Mouse (Mus musculus): ENCODE measurements around the gene Amhr2. TPM values are rescaled to one million over a fixed set of nuclear protein-coding genes. Genes with fewer than 3 reads are reported as not detected.

Gene Amhr2
- polyA plus RNA-seq (2015; fragmentation: Nextera tagmentation; extraction: Ambion mirVana): 0.21 and 0.52 TPM in 2 replicates

DNA sequence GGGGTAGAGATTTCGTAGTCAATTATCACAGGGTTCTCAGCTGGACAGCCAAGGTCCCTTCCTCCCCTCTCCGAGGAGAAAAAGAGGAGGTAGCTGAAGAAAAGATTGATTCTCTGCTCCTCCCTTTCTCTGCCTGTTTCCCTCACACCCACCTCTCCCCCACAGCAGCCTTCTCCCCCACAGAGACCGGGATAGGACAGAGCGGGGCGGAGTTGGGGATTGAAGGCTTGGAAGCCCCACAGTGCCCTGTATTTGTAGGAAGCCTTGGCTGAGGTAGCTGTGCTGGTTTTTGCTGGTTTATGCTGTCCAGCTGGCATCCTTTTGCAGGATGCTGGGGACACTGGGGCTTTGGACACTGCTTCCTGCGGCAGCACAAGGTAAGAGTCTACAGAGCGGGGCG, at the start of gene Amhr2:
Amhr2 (plus strand) TSS at position 222 of the 400 bp plus-strand sequence.
- no peak within 1 kb of the TSS for H3K4me2 ChIP-seq
- H3K36me3 ChIP-seq: no peaks in the 10 kb centered on the region
- H3K27me3 ChIP-seq: no peaks in the 10 kb centered on the region
- H3K4me3 ChIP-seq: no peak within 1 kb of the TSS
- 72% methylated on average over 8 of the region's 8 CpGs for WGBS
- ATAC-seq (ENCODE audit: low FRiP score, low read depth): no peak
- no peak within 1 kb of the TSS for H3K9ac ChIP-seq
- H3K27ac ChIP-seq (replicated peaks): no peak within 1 kb of the TSS
- no peaks in the 10 kb centered on the region for H3K9me3 ChIP-seq
- H3K4me1 ChIP-seq (replicated peaks): no peaks in the 10 kb centered on the region

DNA sequence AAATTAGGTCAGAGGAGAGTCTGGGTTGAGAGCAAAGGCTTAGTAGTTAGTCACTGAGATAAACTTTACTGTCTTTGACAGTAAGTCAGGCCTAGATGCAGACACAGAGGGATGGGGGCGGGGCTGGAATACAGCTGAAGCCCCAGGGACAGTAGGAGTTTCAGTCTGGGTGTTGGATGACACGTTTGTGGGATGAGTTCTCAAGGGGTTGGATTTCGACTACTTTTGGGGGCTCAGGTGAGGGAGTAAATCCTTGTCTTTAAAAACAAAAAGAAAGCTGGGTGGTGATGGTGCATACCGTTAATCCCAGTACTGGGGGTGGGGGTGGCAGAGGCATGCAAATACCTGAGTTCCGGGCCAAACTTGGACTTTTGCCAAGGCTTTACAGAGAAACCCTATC, 46.5 kb upstream of the Amhr2 start:
- no peaks in the 10 kb centered on the region for H3K27me3 ChIP-seq
- no peaks in the 10 kb centered on the region for H3K36me3 ChIP-seq
- peak overlapping the region; percentile 65; the same call in 1 of the 2 replicates for H3K4me2 ChIP-seq
- no peaks in the 10 kb centered on the region for H3K9me3 ChIP-seq
- 24% methylated on average over 5 of the region's 5 CpGs for WGBS
- H3K9ac ChIP-seq: no peak overlapping the region
- H3K4me1 ChIP-seq (replicated peaks): peaks cover 8% of the 10 kb centered on the region
- H3K4me3 ChIP-seq: no peak overlapping the region
- no peak overlapping the region for H3K27ac ChIP-seq (replicated peaks)
- no peak for ATAC-seq (ENCODE audit: low FRiP score, low read depth)

DNA sequence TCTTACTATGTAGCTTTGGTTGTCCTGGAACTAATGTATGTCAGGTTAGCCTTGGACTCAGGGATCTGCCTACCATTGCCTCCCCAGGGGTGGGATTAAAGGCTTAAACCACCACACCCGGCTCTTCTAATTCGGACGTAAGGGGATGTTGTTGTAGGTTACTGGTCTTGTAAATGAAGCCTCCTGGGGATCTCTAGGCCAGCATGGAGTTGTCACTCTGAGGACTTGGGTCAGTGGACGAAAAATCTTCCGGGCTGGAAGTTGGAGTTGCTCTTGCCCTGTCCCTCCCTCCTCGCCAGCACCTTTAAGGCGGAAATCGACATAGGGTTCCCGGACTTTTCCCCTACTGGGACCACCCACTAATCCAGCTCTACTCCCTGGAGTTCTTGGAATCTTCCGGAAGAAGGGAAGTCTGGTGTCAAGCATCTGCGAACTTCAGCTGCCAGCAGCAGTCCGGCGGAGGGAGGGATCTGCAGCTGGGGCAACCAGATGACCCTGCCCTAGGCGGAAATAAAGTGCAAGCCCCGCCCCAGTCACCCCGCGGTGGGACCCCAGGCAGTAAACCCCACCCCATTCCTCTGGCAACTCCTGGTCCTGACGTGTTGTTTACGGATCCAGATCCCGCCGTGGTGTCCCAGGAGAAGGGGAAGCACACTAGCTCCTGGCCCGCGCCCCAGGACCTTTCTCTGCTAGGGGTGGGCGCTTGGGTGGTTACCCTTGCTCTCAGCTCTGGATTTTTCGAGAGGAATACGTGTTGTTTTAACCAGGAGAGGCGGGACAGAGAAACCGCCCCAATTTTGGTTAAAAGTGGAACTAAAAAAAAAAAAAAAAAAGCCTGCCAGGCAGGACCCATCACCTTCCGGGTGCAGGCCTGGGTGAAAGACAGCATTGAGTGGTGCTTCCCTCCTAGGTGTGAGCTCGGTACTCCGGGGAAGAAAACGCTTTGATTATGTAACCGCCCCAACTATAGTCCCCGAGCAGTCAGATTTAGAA, 45.6 kb upstream of the Amhr2 start:
- Histone ChIP-seq H3K4me2 (peak overlapping the region; percentile 65), H3K9ac (peak overlapping the region; percentile 23), H3K36me3 (no peaks in the 10 kb centered on the region), H3K9me3 (no peaks in the 10 kb centered on the region), H3K4me1 (replicated peaks) (peaks cover 8% of the 10 kb centered on the region), H3K27ac (replicated peaks) (peak overlapping the region; percentile 65), H3K27me3 (no peaks in the 10 kb centered on the region), H3K4me3 (peak overlapping the region; percentile 35)
- WGBS: 6% methylated on average over 34 of the region's 34 CpGs
- ATAC-seq (ENCODE audit: low FRiP score, low read depth): peak; percentile 19; the same call in 1 of the 2 replicates

DNA sequence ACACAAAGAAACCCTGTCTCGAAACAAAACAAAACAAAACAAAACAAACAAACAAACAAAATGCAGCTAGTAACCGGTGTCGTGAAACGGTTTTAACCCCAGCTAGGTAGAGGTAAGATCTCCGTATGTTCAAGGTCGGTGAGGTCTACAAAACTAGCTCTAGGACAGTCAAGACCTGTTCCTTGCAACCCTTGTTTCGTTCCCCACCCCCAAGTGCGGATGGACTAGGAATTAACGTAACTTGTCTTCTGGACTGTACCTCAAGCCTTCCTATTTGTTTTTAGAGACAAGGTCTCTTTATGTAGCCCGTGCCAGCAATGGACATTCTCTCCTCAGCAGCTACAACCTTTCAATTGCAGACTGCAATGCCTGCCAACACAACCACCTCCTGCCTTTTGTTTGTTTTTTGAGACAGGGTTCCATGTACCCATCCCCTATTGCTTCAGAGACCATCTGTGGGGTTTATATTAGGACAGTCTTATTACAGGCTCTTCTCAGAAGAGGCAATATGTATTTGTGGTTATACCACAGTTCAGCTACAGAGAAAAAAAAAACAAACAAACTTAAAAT, 44.6 kb upstream of the Amhr2 start:
- Histone ChIP-seq H3K4me3 (no peak overlapping the region; the same call in 1 of the 2 replicates), H3K27ac (replicated peaks) (0 out of 2 replicates have a peak overlapping the region, but pooled peaks have one; percentile 65), H3K27me3 (no peaks in the 10 kb centered on the region), H3K36me3 (no peaks in the 10 kb centered on the region), H3K4me2 (0 out of 2 replicates have a peak overlapping the region, but pooled peaks have one; percentile 65), H3K4me1 (replicated peaks) (peaks cover 13% of the 10 kb centered on the region), H3K9me3 (no peaks in the 10 kb centered on the region), H3K9ac (no peak overlapping the region)
- 79% methylated on average over 10 of the region's 10 CpGs for WGBS
- no peak for ATAC-seq (ENCODE audit: low FRiP score, low read depth)

DNA sequence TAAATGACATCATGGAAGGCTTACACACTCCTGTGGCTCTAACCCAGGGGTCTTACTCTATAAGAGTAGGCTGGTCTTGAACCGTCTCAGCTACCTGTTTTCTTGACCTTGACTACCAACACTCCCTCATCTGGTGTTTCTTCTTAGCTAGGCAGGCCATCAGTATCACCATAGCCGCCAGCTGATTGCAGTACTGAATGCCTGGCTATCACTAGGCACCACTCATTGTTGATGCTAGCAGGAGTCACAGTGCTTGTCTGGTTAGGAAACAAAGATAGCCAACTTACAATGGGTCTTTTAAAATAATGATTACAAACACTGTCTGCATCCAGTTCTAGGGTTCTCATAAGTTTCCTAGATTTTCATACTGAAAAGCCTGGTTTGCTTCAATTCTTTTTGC, 43.9 kb upstream of the Amhr2 start:
- no peaks in the 10 kb centered on the region for H3K9me3 ChIP-seq
- no peak overlapping the region for H3K9ac ChIP-seq
- no peaks in the 10 kb centered on the region for H3K27me3 ChIP-seq
- no peak overlapping the region for H3K4me3 ChIP-seq
- no peak for ATAC-seq (ENCODE audit: low FRiP score, low read depth)
- H3K4me2 ChIP-seq: no peak overlapping the region
- WGBS: 75% methylated on average over 2 of the region's 2 CpGs
- H3K36me3 ChIP-seq: no peaks in the 10 kb centered on the region
- no peak overlapping the region for H3K27ac ChIP-seq (replicated peaks)
- peaks cover 13% of the 10 kb centered on the region for H3K4me1 ChIP-seq (replicated peaks)

DNA sequence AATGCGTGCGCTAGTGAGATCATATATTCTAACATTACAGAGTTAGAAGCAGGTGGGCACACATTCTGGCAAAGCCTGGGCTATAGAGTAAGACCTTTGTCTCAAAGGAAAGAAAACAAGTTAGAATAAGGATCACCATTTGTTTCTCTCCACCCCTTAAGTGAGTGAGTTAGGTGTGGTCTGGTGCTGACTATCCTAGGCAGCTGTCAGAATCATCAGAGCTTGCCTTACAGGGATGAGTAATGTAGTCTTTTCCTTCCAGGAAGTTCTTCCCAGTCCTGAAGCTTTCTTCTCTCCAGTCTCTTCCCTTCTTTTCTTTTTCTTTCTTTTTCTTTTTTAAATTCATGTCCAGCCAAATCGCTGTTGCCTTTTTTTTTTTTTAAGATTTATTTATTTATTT, 43.0 kb upstream of the Amhr2 start:
- H3K9me3 ChIP-seq: no peaks in the 10 kb centered on the region
- no peaks in the 10 kb centered on the region for H3K36me3 ChIP-seq
- no peak overlapping the region for H3K4me3 ChIP-seq
- 93% methylated on average over 3 of the region's 3 CpGs for WGBS
- no peak for ATAC-seq (ENCODE audit: low FRiP score, low read depth)
- H3K27ac ChIP-seq (replicated peaks): no peak overlapping the region
- H3K9ac ChIP-seq: no peak overlapping the region
- no peaks in the 10 kb centered on the region for H3K27me3 ChIP-seq
- H3K4me2 ChIP-seq: no peak overlapping the region
- H3K4me1 ChIP-seq (replicated peaks): peaks cover 18% of the 10 kb centered on the region

DNA sequence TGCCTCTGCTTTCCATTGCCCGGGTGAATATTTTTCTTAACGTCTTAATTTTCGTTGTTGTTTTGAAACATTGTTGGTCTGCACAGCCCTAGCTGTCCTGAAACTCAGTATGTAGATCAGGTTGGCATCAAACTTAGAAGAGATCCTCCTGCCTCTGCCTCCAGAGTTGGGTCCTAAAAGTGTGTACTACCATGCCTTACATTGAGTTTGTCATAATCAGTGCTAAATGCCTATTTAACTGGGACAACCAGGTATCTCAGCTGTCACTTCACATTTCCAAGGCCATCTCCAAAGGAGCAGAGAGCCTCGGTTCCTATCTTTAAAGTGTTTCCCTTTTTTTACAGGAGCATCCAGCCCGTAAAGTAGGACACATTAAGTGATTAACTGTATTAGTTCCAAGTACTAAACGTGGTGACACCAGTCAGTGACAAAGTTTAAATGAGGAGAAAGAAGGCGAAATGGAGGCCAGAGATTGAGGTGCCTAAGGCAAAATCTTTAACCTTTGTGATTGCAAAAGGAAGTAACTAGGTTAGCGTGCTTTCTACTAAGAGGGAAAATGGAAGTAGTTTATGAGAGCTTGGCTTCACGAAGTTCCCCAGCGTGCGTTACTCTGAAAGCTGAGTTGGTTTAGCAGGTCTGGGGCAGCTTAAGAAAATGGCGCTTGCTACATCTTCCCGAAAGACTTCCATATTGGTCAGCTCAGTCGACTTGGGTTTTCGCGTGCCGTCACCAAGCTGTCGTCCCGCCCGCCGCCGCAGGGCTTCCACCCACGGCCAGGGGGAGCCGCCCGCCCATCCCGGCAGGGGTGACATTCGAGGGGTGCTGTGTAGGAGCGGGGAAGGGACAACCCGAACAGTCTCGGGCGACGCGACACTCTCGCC, 40.3 kb upstream of the Amhr2 start:
- Histone ChIP-seq H3K4me2 (peak overlapping the region; percentile 57), H3K4me1 (replicated peaks) (peaks cover 36% of the 10 kb centered on the region), H3K9ac (peak overlapping the region; percentile 58), H3K36me3 (peaks cover 19% of the 10 kb centered on the region), H3K9me3 (no peaks in the 10 kb centered on the region), H3K4me3 (peak overlapping the region; percentile 55), H3K27me3 (no peaks in the 10 kb centered on the region), H3K27ac (replicated peaks) (peak overlapping the region; percentile 99)
- ATAC-seq (ENCODE audit: low FRiP score, low read depth): no peak
- WGBS: 16% methylated on average over 34 of the region's 34 CpGs

DNA sequence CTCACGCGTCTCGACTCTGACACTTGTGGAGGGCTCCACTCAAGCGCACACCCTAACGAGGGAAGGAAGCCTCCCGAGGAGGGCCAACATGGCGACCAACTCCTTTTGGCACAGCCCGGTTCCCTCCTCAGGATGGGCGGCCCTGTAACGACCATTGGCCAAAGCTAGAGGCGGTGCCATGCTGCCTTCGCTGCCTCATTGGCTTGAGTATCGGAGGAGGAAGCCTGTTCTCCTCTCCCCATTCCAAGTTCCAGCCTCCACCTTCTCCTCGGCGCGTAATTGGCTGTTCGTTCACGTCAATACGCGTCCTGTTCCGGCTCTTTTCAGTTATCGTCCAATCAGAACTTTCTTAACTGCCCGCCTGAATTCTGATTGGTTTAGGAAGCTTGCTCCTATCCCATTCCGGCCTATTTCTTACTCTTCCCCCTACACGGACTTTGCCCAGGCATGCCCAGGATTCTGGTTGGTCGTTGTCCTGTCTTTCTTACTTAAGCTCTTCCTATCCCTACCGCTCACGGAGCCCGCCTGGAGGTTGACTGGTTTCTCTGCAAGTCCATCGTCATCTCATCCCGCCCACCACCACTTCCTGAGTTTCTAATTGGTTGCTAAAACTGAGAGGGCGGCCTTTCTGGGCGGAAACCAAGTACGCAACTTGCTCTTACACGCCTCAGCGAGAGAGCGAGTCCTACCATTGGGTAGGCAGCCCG, 39.5 kb upstream of the Amhr2 start, which contains the start of gene Sp1:
Sp1 (plus strand) TSS at position 655 of the 707 bp plus-strand sequence.
- peak; percentile 99 for ATAC-seq (ENCODE audit: low FRiP score, low read depth)
- WGBS: under 1% methylated on average over 38 of the region's 38 CpGs

DNA sequence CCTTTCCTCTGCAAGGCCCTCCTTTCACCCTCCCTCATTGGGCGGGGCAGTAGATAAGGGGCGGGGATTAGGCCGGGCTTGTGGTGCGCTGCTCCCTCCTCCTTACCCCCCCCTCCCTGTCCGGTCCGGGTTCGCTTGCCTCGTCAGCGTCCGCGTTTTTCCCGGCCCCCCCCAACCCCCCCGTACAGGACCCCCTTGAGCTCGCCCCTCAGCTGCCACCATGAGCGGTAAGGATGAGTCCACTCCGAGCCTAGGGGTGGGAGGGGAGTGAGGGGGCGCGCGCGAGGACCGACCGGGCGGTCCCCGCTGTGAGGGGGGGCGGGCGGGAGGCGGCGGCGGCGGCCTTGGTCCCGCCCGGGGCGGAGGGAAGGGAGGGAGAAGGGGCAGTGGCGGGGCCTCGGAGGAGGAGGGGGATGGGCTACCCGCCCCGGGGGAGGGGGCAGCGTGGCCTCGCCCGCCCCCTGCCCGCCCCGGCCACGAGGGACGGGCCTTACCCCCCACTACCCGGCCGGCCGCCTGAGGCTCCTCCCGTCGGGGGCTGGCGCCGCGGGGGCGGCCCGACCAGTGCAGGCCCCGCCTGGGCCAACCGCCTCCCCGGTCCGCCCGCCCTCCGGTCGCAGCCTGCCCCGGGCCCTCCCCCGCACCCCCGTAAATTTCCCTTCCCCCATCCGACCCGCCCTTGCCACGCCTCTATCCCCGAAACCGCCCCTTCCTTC, 38.8 kb upstream of the Amhr2 start:
- WGBS: 1% methylated on average over 35 of the region's 69 CpGs
- no peak for ATAC-seq (ENCODE audit: low FRiP score, low read depth)
- Histone ChIP-seq H3K36me3 (peaks cover 28% of the 10 kb centered on the region), H3K4me2 (peak overlapping the region; percentile 58), H3K4me1 (replicated peaks) (peaks cover 48% of the 10 kb centered on the region), H3K9me3 (no peaks in the 10 kb centered on the region), H3K4me3 (peak overlapping the region; percentile 85), H3K27ac (replicated peaks) (peak overlapping the region; percentile 93), H3K27me3 (no peaks in the 10 kb centered on the region), H3K9ac (peak overlapping the region; percentile 86)

More for the DNA sequence above, 39.5 kb upstream of the Amhr2 start, which contains the start of gene Sp1:
- H3K27ac ChIP-seq (replicated peaks): peak within 1 kb of the TSS; percentile 99
- peaks cover 26% of the 10 kb centered on the region for H3K36me3 ChIP-seq
- no peaks in the 10 kb centered on the region for H3K27me3 ChIP-seq
- peak within 1 kb of the TSS; percentile 86 for H3K9ac ChIP-seq
- H3K9me3 ChIP-seq: no peaks in the 10 kb centered on the region
- H3K4me2 ChIP-seq: peak within 1 kb of the TSS; percentile 58
- peaks cover 44% of the 10 kb centered on the region for H3K4me1 ChIP-seq (replicated peaks)
- peak within 1 kb of the TSS; percentile 85 for H3K4me3 ChIP-seq

DNA sequence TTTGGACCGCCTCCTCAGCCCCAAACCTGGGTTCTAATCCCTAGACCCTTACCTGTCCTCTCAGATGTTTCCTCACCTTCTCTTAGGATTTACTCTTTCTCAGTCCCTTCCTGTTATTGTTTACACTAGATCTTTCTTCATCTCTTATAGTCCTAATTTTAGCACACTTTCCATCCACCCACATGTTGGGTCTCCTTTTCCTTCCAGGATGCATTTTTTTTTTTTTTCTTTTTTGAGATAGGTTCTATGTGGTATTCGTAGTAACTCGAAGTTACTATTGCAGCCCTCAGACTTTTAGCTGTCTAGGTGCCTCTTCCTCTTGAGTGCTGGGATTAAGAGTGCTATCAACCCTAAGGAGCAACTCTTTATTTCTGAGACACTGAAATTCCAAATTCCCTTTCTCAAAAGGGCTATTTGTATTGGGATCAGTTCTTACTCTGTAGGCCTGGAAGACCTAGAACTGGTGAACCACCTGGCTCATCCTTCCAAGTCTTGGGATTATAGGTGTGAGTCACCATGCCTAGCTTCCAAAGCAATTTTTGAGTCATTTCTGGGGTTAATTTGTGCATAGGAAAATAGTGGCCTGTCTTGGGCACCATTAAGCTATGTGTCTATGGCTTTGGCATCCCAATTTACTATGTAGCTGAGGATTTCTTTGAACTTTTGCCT, 38.1 kb upstream of the Amhr2 start:
- peaks cover 54% of the 10 kb centered on the region for H3K4me1 ChIP-seq (replicated peaks)
- no peak for ATAC-seq (ENCODE audit: low FRiP score, low read depth)
- H3K27ac ChIP-seq (replicated peaks): peak overlapping the region; percentile 93
- peaks cover 32% of the 10 kb centered on the region for H3K36me3 ChIP-seq
- peak overlapping the region; percentile 58 for H3K4me2 ChIP-seq
- no peaks in the 10 kb centered on the region for H3K9me3 ChIP-seq
- WGBS: 19% methylated on average over 3 of the region's 3 CpGs
- no peaks in the 10 kb centered on the region for H3K27me3 ChIP-seq
- peak overlapping the region; percentile 85 for H3K4me3 ChIP-seq
- H3K9ac ChIP-seq: peak overlapping the region; percentile 86
